Mouse (Mus musculus) limb, embryonic 10.5 days (tissue): Measurements from ENCODE around the gene Fads6. TPM values are rescaled to one million over a fixed set of nuclear protein-coding genes. Genes with fewer than 3 reads are reported as not detected.

Source experiments
- DNase-seq: peaks from one replicate; pipeline ENCODE4 v3.0.0-alpha.2; 2017; ENCODE audit warnings: low spot score
- H3K27ac ChIP-seq: fragments of 300-500 bp; sonication (generic); 2 replicates; pipeline ENCODE4 v1.5.1; 2016; ENCODE audit warnings: mild to moderate bottlenecking
- H3K27me3 ChIP-seq: fragments of 300-500 bp; sonication (generic); 2 replicates; pipeline ENCODE4 v1.6.1; 2016; ENCODE audit warnings: low read depth, mild to moderate bottlenecking; ENCODE audit not compliant: poor library complexity, severe bottlenecking
- H3K36me3 ChIP-seq: fragments of 300-500 bp; sonication (generic); 2 replicates; pipeline ENCODE4 v1.6.1; 2016; ENCODE audit warnings: mild to moderate bottlenecking, moderate library complexity
- H3K4me1 ChIP-seq: fragments of 300-500 bp; sonication (generic); 2 replicates; pipeline ENCODE4 v1.6.1; 2016
- H3K4me3 ChIP-seq: fragments of 300-500 bp; sonication (generic); 2 replicates; pipeline ENCODE4 v1.5.1; 2016; ENCODE audit warnings: mild to moderate bottlenecking, moderate library complexity
- H3K9me3 ChIP-seq: fragments of 300-500 bp; sonication (generic); replicated peaks from 2 replicates; pipeline ENCODE4 v1.6.1; 2016; ENCODE audit warnings: mild to moderate bottlenecking
- WGBS: fragments of 180-500 bp; shearing (Covaris S2); methylation state at CpG from one replicate; pipeline ENCODE4 v1.1.7; 2016; 5-methylcytosine and 5-hydroxymethylcytosine counted together
- polyA plus RNA-seq: library from polyadenylated mRNA; unstranded; fragments of >200 nt; fragmentation: Nextera tagmentation; extraction: Ambion mirVana; gene quantifications from 2 replicates; pipeline ENCODE4 v1.2.1, GENCODE M21; 2016

Gene Fads6
- polyA plus RNA-seq, 1 experiment from 2014 or later = 0.06 TPM

- Histone ChIP-seq H3K27me3 (peaks cover 38% of the 10 kb centered on the region), H3K4me1 (peaks cover 43% of the 10 kb centered on the region), H3K27ac (no peak overlapping the region), H3K4me3 (no peak overlapping the region), H3K36me3 (peaks cover 19% of the 10 kb centered on the region), H3K9me3 (no peaks in the 10 kb centered on the region)
- DNase-seq = no peak
- WGBS = 67% methylated on average over 10 of the region's 10 CpGs
These were observed 26.0 kb downstream of the Fads6 start for GRCm38 (mm10) chr11:115271481-115271880.

- H3K4me3 ChIP-seq = no peak overlapping the region
- 80% methylated on average over 9 of the region's 9 CpGs for WGBS
- peaks cover 43% of the 10 kb centered on the region for H3K4me1 ChIP-seq
- H3K27me3 ChIP-seq = peaks cover 42% of the 10 kb centered on the region
- H3K9me3 ChIP-seq = no peaks in the 10 kb centered on the region
- H3K36me3 ChIP-seq = peaks cover 19% of the 10 kb centered on the region
- no peak overlapping the region for H3K27ac ChIP-seq
- no peak for DNase-seq
These were observed 26.4 kb downstream of the Fads6 start for GRCm38 (mm10) chr11:115271052-115271451.

GRCm38 (mm10) chr11:115270148-115270861 lies 27.2 kb downstream of the Fads6 start:
- no peak overlapping the region for H3K27ac ChIP-seq
- peaks cover 19% of the 10 kb centered on the region for H3K36me3 ChIP-seq
- H3K9me3 ChIP-seq = no peaks in the 10 kb centered on the region
- WGBS = 37% methylated on average over 19 of the region's 19 CpGs
- H3K4me3 ChIP-seq = no peak overlapping the region
- H3K27me3 ChIP-seq = peaks cover 50% of the 10 kb centered on the region
- peaks cover 41% of the 10 kb centered on the region for H3K4me1 ChIP-seq
- DNase-seq = peak; percentile 89

GRCm38 (mm10) chr11:115269330-115270066 lies 28.0 kb downstream of the Fads6 start:
- Histone ChIP-seq H3K4me3 (no peak overlapping the region), H3K27me3 (peaks cover 58% of the 10 kb centered on the region), H3K36me3 (peaks cover 19% of the 10 kb centered on the region), H3K9me3 (no peaks in the 10 kb centered on the region), H3K4me1 (peaks cover 46% of the 10 kb centered on the region), H3K27ac (no peak overlapping the region)
- 90% methylated on average over 27 of the region's 27 CpGs for WGBS
- DNase-seq = no peak

GRCm38 (mm10) chr11:115267958-115268357 lies 29.5 kb downstream of the Fads6 start:
- peaks cover 73% of the 10 kb centered on the region for H3K27me3 ChIP-seq
- no peak overlapping the region for H3K4me3 ChIP-seq
- 62% methylated on average over 11 of the region's 11 CpGs for WGBS
- no peaks in the 10 kb centered on the region for H3K9me3 ChIP-seq
- no peak overlapping the region for H3K27ac ChIP-seq
- H3K36me3 ChIP-seq = peaks cover 19% of the 10 kb centered on the region
- H3K4me1 ChIP-seq = peaks cover 41% of the 10 kb centered on the region
- DNase-seq = no peak

GRCm38 (mm10) chr11:115267061-115267883 lies 30.2 kb downstream of the Fads6 start, which contains the start of gene Grin2c:
Grin2c (minus strand) TSS chr11:115267243.
- H3K4me3 ChIP-seq = peak within 1 kb of the TSS; percentile 54
- 6% methylated on average over 50 of the region's 50 CpGs for WGBS
- H3K27me3 ChIP-seq = peaks cover 80% of the 10 kb centered on the region
- H3K27ac ChIP-seq = peak within 1 kb of the TSS; percentile 27; the same call in 1 of the 2 replicates
- peaks cover 19% of the 10 kb centered on the region for H3K36me3 ChIP-seq
- DNase-seq = peak; percentile 49
- no peaks in the 10 kb centered on the region for H3K9me3 ChIP-seq
- H3K4me1 ChIP-seq = peaks cover 39% of the 10 kb centered on the region

- Histone ChIP-seq H3K27me3 (peaks cover 89% of the 10 kb centered on the region), H3K27ac (0 out of 2 replicates have a peak overlapping the region, but pooled peaks have one; percentile 27), H3K9me3 (no peaks in the 10 kb centered on the region), H3K4me3 (peak overlapping the region; percentile 54), H3K4me1 (peaks cover 36% of the 10 kb centered on the region), H3K36me3 (peaks cover 19% of the 10 kb centered on the region)
- WGBS = 2% methylated on average over 22 of the region's 22 CpGs
- DNase-seq = no peak
These were observed 31.1 kb downstream of the Fads6 start for GRCm38 (mm10) chr11:115266400-115266778.

GRCm38 (mm10) chr11:115265771-115266399 lies 31.6 kb downstream of the Fads6 start:
- H3K4me3 ChIP-seq = peak overlapping the region; percentile 54
- WGBS = 1% methylated on average over 20 of the region's 20 CpGs
- H3K9me3 ChIP-seq = no peaks in the 10 kb centered on the region
- peaks cover 19% of the 10 kb centered on the region for H3K36me3 ChIP-seq
- H3K27me3 ChIP-seq = peaks cover 94% of the 10 kb centered on the region
- no peak overlapping the region; the same call in 1 of the 2 replicates for H3K27ac ChIP-seq
- DNase-seq = no peak
- peaks cover 32% of the 10 kb centered on the region for H3K4me1 ChIP-seq

GRCm38 (mm10) chr11:115264862-115265668 lies 32.4 kb downstream of the Fads6 start:
- Histone ChIP-seq H3K27ac (no peak overlapping the region), H3K4me3 (peak overlapping the region; percentile 44), H3K36me3 (peaks cover 19% of the 10 kb centered on the region), H3K9me3 (no peaks in the 10 kb centered on the region), H3K4me1 (peaks cover 29% of the 10 kb centered on the region), H3K27me3 (peaks cover 100% of the 10 kb centered on the region)
- DNase-seq = peak; percentile 79
- 6% methylated on average over 39 of the region's 39 CpGs for WGBS

GRCm38 (mm10) chr11:115264136-115264861 lies 33.2 kb downstream of the Fads6 start:
- DNase-seq = no peak
- 66% methylated on average over 7 of the region's 7 CpGs for WGBS
- Histone ChIP-seq H3K4me3 (no peak overlapping the region), H3K36me3 (peaks cover 15% of the 10 kb centered on the region), H3K4me1 (peaks cover 27% of the 10 kb centered on the region), H3K27ac (no peak overlapping the region), H3K27me3 (peaks cover 100% of the 10 kb centered on the region), H3K9me3 (no peaks in the 10 kb centered on the region)

- WGBS = 83% methylated on average over 11 of the region's 11 CpGs
- DNase-seq = no peak
- H3K27ac ChIP-seq = no peak overlapping the region
These were observed 34.5 kb downstream of the Fads6 start for GRCm38 (mm10) chr11:115262954-115263353.

More at GRCm38 (mm10) chr11:115262954-115263353, 34.5 kb downstream of the Fads6 start:
- peaks cover 100% of the 10 kb centered on the region for H3K27me3 ChIP-seq
- H3K4me3 ChIP-seq = no peak overlapping the region
- peaks cover 36% of the 10 kb centered on the region for H3K4me1 ChIP-seq
- H3K36me3 ChIP-seq = peaks cover 1% of the 10 kb centered on the region; the same call in 1 of the 2 replicates
- H3K9me3 ChIP-seq = no peaks in the 10 kb centered on the region
